Mouse (Mus musculus): ENCODE measurements around the gene Bri3. TPM values are rescaled to one million over a fixed set of nuclear protein-coding genes. Genes with fewer than 3 reads are reported as not detected.

The Bri3 gene
- polyA plus RNA-seq, 1 experiment from 2014 or later, result 132 TPM

DNA sequence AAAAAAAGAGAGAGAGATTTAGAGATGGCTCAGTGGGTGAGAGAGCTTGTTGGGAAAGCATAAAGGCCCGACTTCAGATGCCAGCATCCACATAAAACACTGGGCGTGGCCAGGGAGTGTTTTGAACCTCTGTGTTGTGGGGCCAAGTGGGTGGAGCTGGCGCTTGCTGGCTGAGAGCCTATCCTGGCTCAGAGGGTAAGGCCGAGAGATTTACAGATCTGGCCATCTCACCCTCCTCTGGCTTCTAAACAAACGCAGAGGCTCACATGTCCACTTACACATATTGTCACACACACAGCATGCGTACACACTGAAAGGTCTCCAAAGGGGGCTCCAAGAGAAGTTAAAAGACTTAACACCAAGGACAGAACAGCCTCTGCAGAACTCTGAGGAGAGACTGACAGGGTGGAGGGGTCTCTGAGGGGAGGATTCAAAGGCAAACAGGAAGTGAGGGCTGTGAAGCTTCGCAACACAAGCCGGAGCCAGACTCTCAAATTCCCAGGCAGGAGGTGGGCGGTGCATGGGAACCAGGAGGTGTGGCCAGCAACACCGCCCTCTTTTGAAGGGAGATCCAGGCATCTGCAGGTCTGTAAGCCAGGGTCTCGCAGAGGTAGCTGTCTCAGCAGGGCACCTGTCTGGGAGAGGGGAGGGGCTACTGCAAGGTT, 213.5 kb downstream of the Bri3 start:
- H3K9ac ChIP-seq, result no peak overlapping the region
- peak overlapping the region; percentile 30 for H3K4me2 ChIP-seq
- H3K36me3 ChIP-seq, result no peaks in the 10 kb centered on the region
- H3K27me3 ChIP-seq, result no peaks in the 10 kb centered on the region
- peaks cover 8% of the 10 kb centered on the region; the same call in 1 of the 2 replicates for H3K4me1 ChIP-seq (replicated peaks)
- no peaks in the 10 kb centered on the region for H3K9me3 ChIP-seq
- 5% methylated on average over 11 of the region's 11 CpGs for WGBS
- H3K4me3 ChIP-seq, result no peak overlapping the region
- peak; percentile 76; the same call in 1 of the 2 replicates for ATAC-seq (ENCODE audit: low read depth)
- no peak overlapping the region for H3K27ac ChIP-seq (replicated peaks)

DNA sequence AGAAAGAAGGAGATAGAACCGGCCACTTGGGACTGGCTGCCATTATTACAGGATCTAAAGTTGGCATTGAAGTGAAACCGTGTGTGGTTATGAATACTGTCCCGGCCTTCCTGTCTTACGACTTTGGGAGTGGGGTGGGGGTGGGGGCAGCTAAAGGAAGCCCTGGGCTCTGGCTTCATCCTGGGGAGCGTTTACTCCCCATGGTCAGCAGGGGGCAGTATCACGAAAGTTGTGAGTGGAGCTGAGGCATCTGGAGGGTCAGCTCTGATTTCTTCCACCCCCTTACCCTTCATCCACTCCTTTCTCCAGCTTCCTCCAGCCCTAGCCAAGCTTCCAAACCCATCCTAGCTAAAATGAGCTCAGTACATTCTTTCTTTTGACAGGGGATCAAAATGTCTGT, 222.8 kb downstream of the Bri3 start:
- Histone ChIP-seq H3K4me3 (no peak overlapping the region), H3K27ac (replicated peaks) (no peak overlapping the region), H3K4me2 (no peak overlapping the region), H3K9me3 (no peaks in the 10 kb centered on the region), H3K36me3 (no peaks in the 10 kb centered on the region), H3K4me1 (replicated peaks) (no peaks in the 10 kb centered on the region), H3K27me3 (no peaks in the 10 kb centered on the region), H3K9ac (no peak overlapping the region)
- 42% methylated on average over 6 of the region's 6 CpGs for WGBS
- ATAC-seq (ENCODE audit: low read depth), result no peak

DNA sequence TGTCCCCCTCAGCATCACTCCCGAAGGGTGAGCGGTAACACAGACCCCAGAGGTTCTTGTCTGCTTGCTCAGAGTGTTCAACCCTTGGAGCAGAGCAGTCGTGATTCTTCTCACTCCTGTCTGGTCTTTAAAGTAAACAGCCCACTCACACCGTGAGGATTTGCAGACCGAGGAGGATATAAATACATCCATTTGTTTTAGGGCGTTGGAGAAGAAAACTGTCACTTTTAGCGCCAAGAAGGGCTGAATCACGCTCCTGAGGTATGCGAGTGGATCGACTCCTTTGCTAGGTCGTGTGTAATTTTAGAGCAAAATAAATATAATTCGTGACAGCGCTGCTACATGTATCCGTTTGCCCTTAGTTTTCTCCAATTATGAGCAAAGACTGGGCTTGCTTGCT, 228.8 kb downstream of the Bri3 start:
- 82% methylated on average over 14 of the region's 14 CpGs for WGBS
- no peak overlapping the region for H3K27ac ChIP-seq (replicated peaks)
- no peak overlapping the region for H3K4me2 ChIP-seq
- no peak overlapping the region for H3K9ac ChIP-seq
- H3K9me3 ChIP-seq, result no peaks in the 10 kb centered on the region
- H3K27me3 ChIP-seq, result no peaks in the 10 kb centered on the region
- H3K4me1 ChIP-seq (replicated peaks), result no peaks in the 10 kb centered on the region
- H3K4me3 ChIP-seq, result no peak overlapping the region
- H3K36me3 ChIP-seq, result no peaks in the 10 kb centered on the region
- ATAC-seq (ENCODE audit: low read depth), result no peak

DNA sequence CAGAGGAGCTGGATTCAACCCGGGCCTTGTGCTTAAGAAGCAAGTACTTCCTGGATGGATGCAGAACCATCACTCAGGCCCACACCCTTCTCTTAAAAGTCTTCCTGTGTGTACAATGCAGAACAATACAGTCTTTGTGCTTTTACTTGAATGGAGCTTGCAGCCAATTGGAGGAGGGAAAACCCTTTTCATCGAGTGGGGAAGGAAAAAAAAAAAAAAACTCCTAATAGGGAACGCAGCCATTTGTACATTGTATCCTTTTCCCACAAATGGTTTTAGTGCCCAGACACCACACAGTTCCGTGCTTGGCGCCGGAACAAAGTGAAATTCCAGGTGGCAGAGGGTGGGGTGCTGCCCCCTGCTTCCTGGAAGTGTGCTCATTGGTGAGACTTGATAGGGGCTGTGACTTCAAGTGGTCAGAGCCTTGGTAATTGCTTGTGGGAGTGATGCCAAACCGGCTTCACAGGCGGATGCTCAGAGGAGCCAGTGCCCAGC, 235.5 kb downstream of the Bri3 start:
- H3K36me3 ChIP-seq, result no peaks in the 10 kb centered on the region
- H3K9me3 ChIP-seq, result no peaks in the 10 kb centered on the region
- no peak overlapping the region for H3K4me3 ChIP-seq
- 16% methylated on average over 8 of the region's 8 CpGs for WGBS
- ATAC-seq (ENCODE audit: low read depth), result no peak
- peaks cover 17% of the 10 kb centered on the region for H3K4me1 ChIP-seq (replicated peaks)
- H3K27ac ChIP-seq (replicated peaks), result no peak overlapping the region
- no peaks in the 10 kb centered on the region for H3K27me3 ChIP-seq
- no peak overlapping the region for H3K4me2 ChIP-seq
- no peak overlapping the region for H3K9ac ChIP-seq

DNA sequence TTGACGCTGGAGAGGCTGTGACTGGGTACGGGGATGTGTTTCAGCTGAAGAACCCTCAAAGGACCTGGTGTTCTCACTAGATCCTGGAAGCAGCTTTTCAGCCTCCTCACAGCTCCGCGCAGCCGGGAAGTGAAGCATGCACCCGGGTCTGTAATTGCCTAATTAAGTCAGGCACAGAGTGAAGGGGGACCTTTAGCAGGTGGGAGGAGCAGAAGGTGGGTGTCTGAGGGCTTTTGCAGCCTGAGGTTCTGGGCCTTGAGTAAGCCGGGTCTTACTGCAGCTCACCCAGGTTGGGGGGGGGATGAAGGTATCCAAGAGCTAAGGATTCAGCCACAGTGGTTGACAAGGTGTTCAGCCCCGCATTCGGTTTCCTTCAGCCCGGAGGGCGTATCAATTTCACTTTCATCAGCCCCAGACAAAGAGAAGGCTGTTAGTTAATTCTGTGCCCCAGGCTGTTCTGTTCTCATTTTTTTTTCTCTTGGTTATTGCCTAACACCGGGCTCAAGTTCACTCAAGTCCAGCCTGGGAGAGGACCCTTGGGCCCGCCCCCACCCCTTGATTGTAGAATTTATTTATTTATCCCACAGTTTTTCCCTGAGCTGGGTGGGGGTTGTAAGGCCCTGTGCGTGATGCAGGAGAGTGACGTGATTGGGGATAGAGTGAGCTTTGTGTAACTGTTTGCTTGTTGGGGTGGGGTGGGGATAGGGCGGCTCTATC, 239.6 kb downstream of the Bri3 start:
- peak; percentile 32; the same call in 1 of the 2 replicates for ATAC-seq (ENCODE audit: low read depth)
- H3K4me3 ChIP-seq, result no peak overlapping the region
- no peaks in the 10 kb centered on the region for H3K27me3 ChIP-seq
- H3K9ac ChIP-seq, result no peak overlapping the region
- H3K4me1 ChIP-seq (replicated peaks), result peaks cover 17% of the 10 kb centered on the region
- no peaks in the 10 kb centered on the region for H3K36me3 ChIP-seq
- H3K27ac ChIP-seq (replicated peaks), result peak overlapping the region; percentile 9; the same call in 1 of the 2 replicates
- no peaks in the 10 kb centered on the region for H3K9me3 ChIP-seq
- H3K4me2 ChIP-seq, result no peak overlapping the region
- WGBS, result 39% methylated on average over 16 of the region's 16 CpGs

DNA sequence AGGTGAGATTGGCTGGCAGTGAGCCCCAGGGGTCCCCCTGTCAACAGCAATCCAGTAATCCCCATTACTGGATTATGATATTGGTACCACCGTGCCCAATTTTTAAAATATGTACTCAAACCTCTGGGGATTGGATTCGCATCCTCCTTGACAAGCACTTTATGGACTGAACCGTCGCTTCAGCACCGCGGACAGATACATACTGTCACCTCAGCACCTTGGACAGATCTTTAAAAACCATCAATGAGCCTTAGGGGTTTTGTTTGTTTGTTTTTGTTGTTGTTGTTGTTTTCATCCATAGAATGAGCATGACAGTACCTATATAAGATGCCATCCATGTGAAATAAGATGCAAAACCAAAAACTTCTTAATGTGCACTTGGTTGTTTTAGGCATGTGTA, 247.1 kb downstream of the Bri3 start:
- no peak for ATAC-seq (ENCODE audit: low read depth)
- WGBS, result 23% methylated on average over 6 of the region's 6 CpGs

More for the DNA sequence above, 247.1 kb downstream of the Bri3 start:
- H3K4me1 ChIP-seq (replicated peaks), result no peaks in the 10 kb centered on the region
- H3K27me3 ChIP-seq, result no peaks in the 10 kb centered on the region
- H3K4me2 ChIP-seq, result no peak overlapping the region
- H3K27ac ChIP-seq (replicated peaks), result no peak overlapping the region
- no peaks in the 10 kb centered on the region for H3K36me3 ChIP-seq
- H3K4me3 ChIP-seq, result no peak overlapping the region
- no peak overlapping the region for H3K9ac ChIP-seq
- no peaks in the 10 kb centered on the region for H3K9me3 ChIP-seq

Other genes starting within 250 kb of the Bri3 start
- 88.9 and 89.9 TPM in 2 replicates for gene Ccz1, start 229.6 kb upstream of the Bri3 start, polyA plus RNA-seq (2015; fragmentation: Nextera tagmentation; extraction: Ambion mirVana)
- gene Ocm, start 217.8 kb upstream of the Bri3 start, polyA plus RNA-seq (2015; fragmentation: Nextera tagmentation; extraction: Ambion mirVana), result not detected in 2 replicates
- gene Lmtk2, start 144.0 kb upstream of the Bri3 start, polyA plus RNA-seq (2015; fragmentation: Nextera tagmentation; extraction: Ambion mirVana), result 7.1 and 7.4 TPM in 2 replicates
- 0.19 and 0.21 TPM in 2 replicates for gene Bhlha15, start 54.2 kb upstream of the Bri3 start, polyA plus RNA-seq (2015; fragmentation: Nextera tagmentation; extraction: Ambion mirVana)
- 41.5 TPM in 2 replicates for gene Tecpr1, start 20.8 kb upstream of the Bri3 start, polyA plus RNA-seq (2015; fragmentation: Nextera tagmentation; extraction: Ambion mirVana)
- gene Baiap2l1, start 113.7 kb downstream of the Bri3 start, polyA plus RNA-seq (2015; fragmentation: Nextera tagmentation; extraction: Ambion mirVana), result 1.6 and 2.9 TPM in 2 replicates

Measured in neural tube, embryonic 13.5 days (tissue).